Mouse (Mus musculus) bone marrow macrophage, adult 2 months (primary cell): ENCODE results near the gene Pdgfb.

Experiments used
- CTCF ChIP-seq: IDR thresholded peaks from 2 replicates; pipeline ENCODE4 v1.5.1; 2012; ENCODE audit warnings: low read depth, mild to moderate bottlenecking, low read length, moderate library complexity
- POLR2A ChIP-seq: IDR thresholded peaks from 2 replicates; pipeline ENCODE4 v1.6.1; 2012; ENCODE audit warnings: mild to moderate bottlenecking, low read depth, low read length, borderline replicate concordance

GRCm38 (mm10) chr15:79946790-79947189 is 68.0 kb downstream of the Pdgfb start:
- TF ChIP-seq POLR2A (no peak), CTCF (peak; percentile 40)
